Mouse (Mus musculus): Measurements from ENCODE around the gene Katna1.

- TF ChIP-seq POLR2A (IDR thresholded peaks at IDR 0.05; ENCODE audit: control insufficient read depth, extremely low read depth, insufficient read depth, low read length, poor library complexity) (no peak), CTCF (IDR thresholded peaks at IDR 0.05; ENCODE audit: borderline replicate concordance, control insufficient read depth, extremely low read depth, insufficient read depth, low read length, poor library complexity) (no peak)
These were observed 23.0 kb downstream of the Katna1 start for GRCm38 (mm10) chr10:7748752-7749151.
